Mouse (Mus musculus): Measurements from ENCODE around the gene Npff. TPM values are rescaled to one million over a fixed set of nuclear protein-coding genes. Genes with fewer than 3 reads are reported as not detected.

The Npff gene
- polyA plus RNA-seq, 1 experiment from 2014 or later: 5.0 TPM

DNA sequence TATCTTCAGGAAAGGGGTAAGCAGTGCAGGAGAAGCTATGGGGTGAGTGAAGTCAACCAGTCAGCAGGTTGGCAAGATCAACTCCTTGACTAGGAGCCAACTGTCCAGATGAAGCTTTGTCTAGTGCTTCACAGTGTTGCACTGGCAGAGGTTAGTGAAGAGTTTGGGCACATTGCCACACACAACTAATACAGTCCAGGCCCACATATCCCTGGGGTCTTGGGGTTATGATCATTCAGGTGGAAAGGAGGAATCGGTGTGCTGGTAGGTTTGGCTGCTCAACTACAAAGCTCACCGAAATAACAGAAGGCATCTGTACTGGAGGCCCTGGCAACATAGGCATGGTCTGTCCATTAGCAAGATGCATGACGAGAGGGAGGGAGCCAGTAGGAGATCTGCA is 22.7 kb upstream of the Npff start:
- peak; percentile 85 for ATAC-seq
- Histone ChIP-seq H3K9me3 (ENCODE audit: control insufficient read depth, low read length) (no peaks in the 10 kb centered on the region), H3K27me3 (replicated peaks; ENCODE audit: control insufficient read depth, insufficient read depth, low read length) (no peaks in the 10 kb centered on the region), H3K4me1 (ENCODE audit: control insufficient read depth, insufficient read depth, low read depth, low read length) (peaks cover 5% of the 10 kb centered on the region; the same call in 1 of the 2 replicates), H3K4me2 (ENCODE audit: low read length) (no peak overlapping the region), H3K27ac (ENCODE audit: low read depth, low read length) (peak overlapping the region; percentile 69), H3K36me3 (ENCODE audit: control insufficient read depth, insufficient read depth, low read length) (peaks cover 16% of the 10 kb centered on the region; the same call in 1 of the 2 replicates), H3K9ac (ENCODE audit: low read depth, low read length) (no peak overlapping the region), H3K4me3 (ENCODE audit: low read length) (no peak overlapping the region)
- 72% methylated on average over 3 of the region's 3 CpGs for WGBS

DNA sequence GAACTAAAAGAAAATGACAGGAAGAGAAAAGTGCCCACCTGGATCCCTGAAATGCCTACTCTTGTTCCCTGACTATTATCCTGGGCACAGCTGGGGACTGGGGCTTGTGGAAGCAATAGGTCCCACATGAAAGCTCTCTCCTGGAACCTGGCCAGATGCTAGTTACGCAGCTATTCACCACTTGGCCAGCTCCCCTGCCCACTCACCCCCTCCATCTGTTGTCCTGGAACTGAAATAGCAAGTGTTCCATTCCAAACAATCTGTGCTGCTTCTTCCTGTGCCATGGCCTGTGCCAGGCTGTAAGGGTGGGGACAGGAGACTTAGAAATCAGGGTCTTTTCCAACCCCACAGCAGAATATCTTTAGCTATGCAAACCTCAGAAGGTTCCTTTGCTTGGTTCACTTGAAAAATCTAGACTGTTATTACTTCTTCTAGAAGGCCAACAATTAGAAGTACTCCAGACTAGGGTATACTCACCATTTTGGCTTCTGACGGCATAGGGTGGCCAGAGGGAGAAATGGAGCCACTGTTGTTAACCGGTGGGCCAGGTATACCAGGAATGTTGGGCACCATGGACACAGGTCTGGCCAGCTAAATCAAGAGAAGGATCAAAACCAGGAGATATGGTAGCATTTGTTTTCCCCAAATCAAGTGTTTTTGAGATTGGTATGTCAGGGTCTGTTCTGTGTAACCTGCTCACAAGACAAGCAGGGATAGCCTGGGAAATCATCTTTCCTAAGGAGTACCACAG is 22.1 kb upstream of the Npff start:
- H3K4me3 ChIP-seq (ENCODE audit: low read length): no peak overlapping the region
- H3K27ac ChIP-seq (ENCODE audit: low read depth, low read length): peak overlapping the region; percentile 69
- peak; percentile 90 for ATAC-seq
- no peak overlapping the region; the same call in 1 of the 2 replicates for H3K4me2 ChIP-seq (ENCODE audit: low read length)
- H3K9me3 ChIP-seq (ENCODE audit: control insufficient read depth, low read length): no peaks in the 10 kb centered on the region
- H3K36me3 ChIP-seq (ENCODE audit: control insufficient read depth, insufficient read depth, low read length): peaks cover 16% of the 10 kb centered on the region; the same call in 1 of the 2 replicates
- 61% methylated on average over 3 of the region's 3 CpGs for whole genome bisulfite sequencing
- H3K27me3 ChIP-seq (replicated peaks; ENCODE audit: control insufficient read depth, insufficient read depth, low read length): no peaks in the 10 kb centered on the region
- 0 out of 2 replicates have a peak overlapping the region, but pooled peaks have one; percentile 32 for H3K9ac ChIP-seq (ENCODE audit: low read depth, low read length)
- peaks cover 5% of the 10 kb centered on the region; the same call in 1 of the 2 replicates for H3K4me1 ChIP-seq (ENCODE audit: control insufficient read depth, insufficient read depth, low read depth, low read length)

DNA sequence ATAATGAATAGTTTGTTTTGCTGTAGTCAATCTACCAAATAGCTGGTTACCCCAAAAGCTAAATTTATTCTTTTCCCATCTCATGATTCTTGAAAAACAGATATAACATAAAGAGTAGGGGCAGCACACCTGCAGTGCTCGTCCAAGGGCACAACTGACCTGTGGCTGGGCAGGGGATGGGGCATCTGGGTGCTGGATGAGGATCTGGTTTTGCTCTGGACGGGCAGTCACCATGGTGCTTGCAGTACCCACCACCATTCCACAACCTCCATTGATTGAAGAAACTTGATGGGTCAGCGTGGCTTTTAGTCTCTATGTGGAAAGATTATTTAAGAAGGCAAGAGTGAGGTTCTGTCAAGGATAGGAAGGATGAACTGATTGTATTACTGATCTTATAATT is 21.5 kb upstream of the Npff start:
- no peaks in the 10 kb centered on the region for H3K9me3 ChIP-seq (ENCODE audit: control insufficient read depth, low read length)
- H3K4me2 ChIP-seq (ENCODE audit: low read length): no peak overlapping the region
- H3K27ac ChIP-seq (ENCODE audit: low read depth, low read length): peak overlapping the region; percentile 69; the same call in 1 of the 2 replicates
- H3K9ac ChIP-seq (ENCODE audit: low read depth, low read length): no peak overlapping the region
- WGBS: 82% methylated on average over 3 of the region's 3 CpGs
- no peak for ATAC-seq
- H3K36me3 ChIP-seq (ENCODE audit: control insufficient read depth, insufficient read depth, low read length): peaks cover 17% of the 10 kb centered on the region; the same call in 1 of the 2 replicates
- no peak overlapping the region for H3K4me3 ChIP-seq (ENCODE audit: low read length)
- H3K27me3 ChIP-seq (replicated peaks; ENCODE audit: control insufficient read depth, insufficient read depth, low read length): no peaks in the 10 kb centered on the region
- peaks cover 5% of the 10 kb centered on the region; the same call in 1 of the 2 replicates for H3K4me1 ChIP-seq (ENCODE audit: control insufficient read depth, insufficient read depth, low read depth, low read length)

DNA sequence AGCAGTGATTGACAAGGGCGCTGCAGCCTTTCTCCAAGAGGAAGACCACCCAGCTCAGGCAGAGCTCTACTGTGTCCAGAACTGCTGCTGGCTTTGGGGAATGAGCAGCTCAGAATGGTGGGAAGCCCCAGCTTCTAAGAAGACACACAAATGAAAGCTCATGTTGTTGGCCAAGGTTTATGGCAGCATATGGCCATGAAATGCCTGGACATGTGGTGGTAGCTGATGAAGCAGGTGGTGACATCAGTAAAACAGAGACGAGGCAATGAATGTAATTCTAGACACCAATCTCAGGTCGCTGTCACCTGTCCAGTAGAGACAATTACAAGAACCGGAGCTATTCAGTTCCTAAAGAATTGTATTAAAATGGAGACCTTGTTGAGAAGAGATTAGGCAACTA is 20.1 kb upstream of the Npff start:
- Histone ChIP-seq H3K36me3 (ENCODE audit: control insufficient read depth, insufficient read depth, low read length) (peaks cover 23% of the 10 kb centered on the region), H3K4me1 (ENCODE audit: control insufficient read depth, insufficient read depth, low read depth, low read length) (peaks cover 5% of the 10 kb centered on the region; the same call in 1 of the 2 replicates), H3K4me2 (ENCODE audit: low read length) (no peak overlapping the region), H3K27me3 (replicated peaks; ENCODE audit: control insufficient read depth, insufficient read depth, low read length) (no peaks in the 10 kb centered on the region), H3K9ac (ENCODE audit: low read depth, low read length) (no peak overlapping the region), H3K9me3 (ENCODE audit: control insufficient read depth, low read length) (no peaks in the 10 kb centered on the region), H3K4me3 (ENCODE audit: low read length) (no peak overlapping the region), H3K27ac (ENCODE audit: low read depth, low read length) (no peak overlapping the region)
- 85% methylated on average over 4 of the region's 4 CpGs for WGBS
- ATAC-seq: no peak

DNA sequence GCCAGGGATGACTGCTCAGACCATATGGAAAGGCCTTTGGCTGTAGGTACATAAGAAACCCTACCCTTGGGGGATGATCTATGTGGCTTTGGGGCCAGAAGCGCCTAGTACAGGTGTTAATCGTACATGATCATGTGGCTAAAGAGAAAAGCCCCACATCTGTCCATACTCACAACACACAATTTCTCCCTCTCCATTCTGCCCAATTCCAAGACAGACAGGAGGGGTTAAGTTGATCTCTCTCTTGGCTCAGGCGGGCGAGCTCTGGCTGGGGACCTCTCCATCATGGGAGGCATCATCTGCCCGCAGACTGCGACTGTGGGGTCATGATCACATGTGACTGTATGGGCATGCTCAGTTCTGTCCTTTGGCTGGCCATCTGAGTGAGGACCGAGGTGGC is 9.2 kb upstream of the Npff start:
- H3K36me3 ChIP-seq (ENCODE audit: control insufficient read depth, insufficient read depth, low read length): peaks cover 30% of the 10 kb centered on the region
- no peak overlapping the region for H3K9ac ChIP-seq (ENCODE audit: low read depth, low read length)
- 94% methylated on average over 7 of the region's 7 CpGs for WGBS

DNA sequence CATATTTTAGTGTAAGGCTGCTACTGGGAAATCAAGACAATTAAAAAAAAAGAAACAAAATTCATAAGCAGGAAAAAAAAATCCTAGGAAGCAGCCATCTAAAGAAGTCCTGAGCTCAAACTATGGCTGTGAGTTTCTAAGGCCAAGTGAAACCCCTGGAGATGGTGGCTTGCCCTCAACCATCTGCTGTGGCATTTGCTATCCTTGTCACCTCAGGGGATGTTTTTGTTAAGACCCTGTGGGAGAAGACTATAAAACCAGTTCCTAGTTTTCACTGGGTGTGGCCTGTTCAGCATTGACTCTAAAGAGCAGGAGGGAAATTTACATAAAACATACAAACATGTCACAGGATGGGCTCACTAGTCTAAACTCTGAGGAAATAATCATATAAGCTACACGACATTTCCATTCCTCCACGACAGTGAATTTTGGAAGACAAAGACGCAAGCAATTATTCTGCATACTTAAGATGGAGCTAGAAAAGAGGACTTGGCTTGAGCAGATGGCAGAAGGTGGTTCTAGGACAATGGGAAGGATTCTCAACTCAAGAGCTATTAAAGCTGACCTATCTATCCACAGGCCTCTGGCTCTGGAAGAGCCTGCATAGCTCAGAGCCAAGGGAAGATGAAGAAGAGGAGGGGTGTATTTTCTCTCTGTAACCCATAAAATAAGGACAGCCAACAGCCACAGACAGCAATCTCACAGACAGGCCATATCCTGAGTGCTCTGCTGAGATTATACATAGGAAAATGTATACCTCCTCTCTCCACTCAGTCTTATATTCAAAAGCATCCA is 7.6 kb upstream of the Npff start:
- ATAC-seq: no peak
- 85% methylated on average over 3 of the region's 3 CpGs for WGBS

More for the DNA sequence above, 9.2 kb upstream of the Npff start:
- H3K27me3 ChIP-seq (replicated peaks; ENCODE audit: control insufficient read depth, insufficient read depth, low read length): no peaks in the 10 kb centered on the region
- H3K4me1 ChIP-seq (ENCODE audit: control insufficient read depth, insufficient read depth, low read depth, low read length): no peaks in the 10 kb centered on the region
- H3K9me3 ChIP-seq (ENCODE audit: control insufficient read depth, low read length): no peaks in the 10 kb centered on the region
- H3K4me2 ChIP-seq (ENCODE audit: low read length): no peak overlapping the region
- no peak for ATAC-seq
- H3K27ac ChIP-seq (ENCODE audit: low read depth, low read length): no peak overlapping the region
- no peak overlapping the region for H3K4me3 ChIP-seq (ENCODE audit: low read length)

DNA sequence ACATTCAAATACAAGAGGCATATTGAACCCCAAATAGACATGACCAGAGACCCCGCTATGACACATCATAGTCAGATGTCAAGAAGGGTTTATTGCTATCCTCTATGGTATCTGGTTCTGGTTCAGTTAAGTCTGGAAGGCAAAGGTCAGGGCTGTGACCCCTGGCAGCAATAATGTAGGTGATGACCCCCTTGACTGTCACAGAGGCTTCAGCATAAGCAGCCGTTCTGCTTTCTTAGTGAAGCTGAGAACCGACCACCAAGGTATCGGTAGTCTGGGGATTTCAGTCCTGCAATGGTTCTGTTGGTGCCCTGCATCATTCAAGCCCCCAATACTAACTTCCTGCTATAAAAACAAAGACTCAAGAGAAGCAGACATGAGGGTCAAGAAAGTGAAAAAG is 6.8 kb upstream of the Npff start:
- 91% methylated on average over 4 of the region's 4 CpGs for WGBS
- H3K4me2 ChIP-seq (ENCODE audit: low read length): no peak overlapping the region
- H3K9ac ChIP-seq (ENCODE audit: low read depth, low read length): no peak overlapping the region
- no peak overlapping the region for H3K4me3 ChIP-seq (ENCODE audit: low read length)
- no peaks in the 10 kb centered on the region for H3K4me1 ChIP-seq (ENCODE audit: control insufficient read depth, insufficient read depth, low read depth, low read length)
- no peak overlapping the region for H3K27ac ChIP-seq (ENCODE audit: low read depth, low read length)
- H3K36me3 ChIP-seq (ENCODE audit: control insufficient read depth, insufficient read depth, low read length): peaks cover 29% of the 10 kb centered on the region
- no peak for ATAC-seq
- H3K27me3 ChIP-seq (replicated peaks; ENCODE audit: control insufficient read depth, insufficient read depth, low read length): no peaks in the 10 kb centered on the region
- no peaks in the 10 kb centered on the region for H3K9me3 ChIP-seq (ENCODE audit: control insufficient read depth, low read length)

More for the DNA sequence above, 7.6 kb upstream of the Npff start:
- H3K9ac ChIP-seq (ENCODE audit: low read depth, low read length): no peak overlapping the region
- H3K4me1 ChIP-seq (ENCODE audit: control insufficient read depth, insufficient read depth, low read depth, low read length): no peaks in the 10 kb centered on the region
- no peak overlapping the region for H3K4me3 ChIP-seq (ENCODE audit: low read length)
- peaks cover 29% of the 10 kb centered on the region for H3K36me3 ChIP-seq (ENCODE audit: control insufficient read depth, insufficient read depth, low read length)
- no peaks in the 10 kb centered on the region for H3K27me3 ChIP-seq (replicated peaks; ENCODE audit: control insufficient read depth, insufficient read depth, low read length)
- H3K27ac ChIP-seq (ENCODE audit: low read depth, low read length): no peak overlapping the region
- no peaks in the 10 kb centered on the region for H3K9me3 ChIP-seq (ENCODE audit: control insufficient read depth, low read length)
- no peak overlapping the region for H3K4me2 ChIP-seq (ENCODE audit: low read length)

DNA sequence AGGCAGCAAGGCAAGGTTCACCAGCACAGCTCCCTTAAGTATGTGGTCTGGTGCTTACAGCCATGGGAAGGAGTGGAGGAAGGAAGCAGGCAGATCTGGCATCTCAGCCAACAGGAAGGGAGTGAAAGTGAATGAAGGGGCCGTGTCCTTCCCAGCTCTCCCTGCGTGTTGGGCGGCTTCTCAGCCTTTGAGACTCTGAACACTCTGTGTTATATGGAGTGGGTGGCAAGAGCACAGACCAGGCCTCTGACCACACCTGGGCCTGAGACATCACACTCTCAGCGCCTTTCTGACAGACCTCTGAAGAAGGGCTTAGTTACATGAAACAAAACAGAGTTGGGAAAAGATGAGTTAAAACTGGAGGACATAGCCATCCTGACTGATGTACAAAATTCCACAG is 5.8 kb upstream of the Npff start:
- Histone ChIP-seq H3K4me3 (ENCODE audit: low read length) (no peak overlapping the region), H3K36me3 (ENCODE audit: control insufficient read depth, insufficient read depth, low read length) (peaks cover 29% of the 10 kb centered on the region), H3K4me2 (ENCODE audit: low read length) (no peak overlapping the region), H3K4me1 (ENCODE audit: control insufficient read depth, insufficient read depth, low read depth, low read length) (no peaks in the 10 kb centered on the region), H3K9ac (ENCODE audit: low read depth, low read length) (no peak overlapping the region), H3K27ac (ENCODE audit: low read depth, low read length) (no peak overlapping the region), H3K27me3 (replicated peaks; ENCODE audit: control insufficient read depth, insufficient read depth, low read length) (no peaks in the 10 kb centered on the region), H3K9me3 (ENCODE audit: control insufficient read depth, low read length) (no peaks in the 10 kb centered on the region)
- 95% methylated on average over 4 of the region's 4 CpGs for WGBS
- ATAC-seq: no peak

DNA sequence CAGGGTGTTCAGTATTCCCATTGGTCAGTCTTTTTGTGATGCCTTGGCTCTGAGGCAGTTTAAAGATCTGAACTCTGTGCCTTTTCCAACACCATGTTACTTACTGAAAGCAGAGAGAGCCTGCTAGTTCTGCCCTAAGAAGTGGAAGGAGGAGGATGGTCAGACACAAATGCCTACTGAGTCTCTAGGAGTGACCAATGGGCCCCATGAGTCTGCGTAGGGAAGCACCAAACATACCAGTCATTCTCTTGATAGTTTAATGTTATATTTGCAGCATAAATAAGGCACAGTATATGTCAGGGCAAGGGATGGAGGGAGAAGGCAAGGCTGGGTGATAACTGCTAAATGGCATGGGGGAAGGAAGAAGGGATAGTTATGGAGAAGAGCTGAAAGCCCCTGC is 3.7 kb upstream of the Npff start:
- 100% methylated on average over 1 of the region's 1 CpGs for WGBS
- peaks cover 20% of the 10 kb centered on the region for H3K36me3 ChIP-seq (ENCODE audit: control insufficient read depth, insufficient read depth, low read length)

More for the DNA sequence above, 3.7 kb upstream of the Npff start:
- Histone ChIP-seq H3K9me3 (ENCODE audit: control insufficient read depth, low read length) (no peaks in the 10 kb centered on the region), H3K4me2 (ENCODE audit: low read length) (no peak overlapping the region), H3K27ac (ENCODE audit: low read depth, low read length) (no peak overlapping the region), H3K4me1 (ENCODE audit: control insufficient read depth, insufficient read depth, low read depth, low read length) (no peaks in the 10 kb centered on the region), H3K4me3 (ENCODE audit: low read length) (no peak overlapping the region), H3K9ac (ENCODE audit: low read depth, low read length) (no peak overlapping the region), H3K27me3 (replicated peaks; ENCODE audit: control insufficient read depth, insufficient read depth, low read length) (no peaks in the 10 kb centered on the region)
- no peak for ATAC-seq

Measured in hindbrain, embryonic 16.5 days (tissue).